Mouse (Mus musculus) megakaryocyte-erythroid progenitor cell, adult 5-6 weeks (primary cell): ENCODE results near the gene Homer2. TPM values are rescaled to one million over a fixed set of nuclear protein-coding genes. Genes with fewer than 3 reads are reported as not detected.

Experiments
- total RNA-seq, 2 experiments: library from RNA; stranded (forward) in 1 of 2; stranded (reverse) in 1 of 2; fragments of 200-1000, 215-1000 nt in 1 of 2; fragments of >200 nt in 1 of 2; fragmentation: Nextera tagmentation in 1 of 2; gene quantifications; 2 replicates each; pipeline ENCODE4 v1.2.3; 2014 to 2017

Homer2 gene
- total RNA-seq, 2 experiments from 2014 or later = 0.33 to 3.4 TPM

Other genes starting within 250 kb of the Homer2 start
- not detected in 2 replicates for gene Ap3b2, start 213.6 kb downstream of the Homer2 start, total RNA-seq (2014; fragmentation: Nextera tagmentation)
- gene Ap3b2, start 213.6 kb downstream of the Homer2 start, total RNA-seq (2017) = not detected in 2 replicates
- not detected in 2 replicates for gene BC048679, start 209.2 kb downstream of the Homer2 start, total RNA-seq (2014; fragmentation: Nextera tagmentation)
- gene BC048679, start 209.2 kb downstream of the Homer2 start, total RNA-seq (2017) = not detected in 2 replicates
- gene Fsd2, start 140.6 kb downstream of the Homer2 start, total RNA-seq (2014; fragmentation: Nextera tagmentation) = not detected in 2 replicates
- 0.19 TPM in 1 of 2 replicates, not detected in the other for gene Fsd2, start 140.6 kb downstream of the Homer2 start, total RNA-seq (2017)
- 13.5 and 21.5 TPM in 2 replicates for gene Whamm, start 136.3 kb downstream of the Homer2 start, total RNA-seq (2014; fragmentation: Nextera tagmentation)
- gene Whamm, start 136.3 kb downstream of the Homer2 start, total RNA-seq (2017) = 17.7 and 33.8 TPM in 2 replicates
- gene Ramac, start 55.4 kb upstream of the Homer2 start, total RNA-seq (2014; fragmentation: Nextera tagmentation) = 52.4 and 55.1 TPM in 2 replicates
- gene Ramac, start 55.4 kb upstream of the Homer2 start, total RNA-seq (2017) = 73.6 and 96.6 TPM in 2 replicates
- 45.5 and 46.0 TPM in 2 replicates for gene 3110040N11Rik, start 82.0 kb upstream of the Homer2 start, total RNA-seq (2014; fragmentation: Nextera tagmentation)
- gene 3110040N11Rik, start 82.0 kb upstream of the Homer2 start, total RNA-seq (2017) = 67.5 and 133 TPM in 2 replicates
- 52.4 and 59.3 TPM in 2 replicates for gene Btbd1, start 121.9 kb upstream of the Homer2 start, total RNA-seq (2014; fragmentation: Nextera tagmentation)
- 114 and 118 TPM in 2 replicates for gene Btbd1, start 121.9 kb upstream of the Homer2 start, total RNA-seq (2017)
- gene Gm10160, start 148.3 kb upstream of the Homer2 start, total RNA-seq (2014; fragmentation: Nextera tagmentation) = not detected in 2 replicates
- gene Gm10160, start 148.3 kb upstream of the Homer2 start, total RNA-seq (2017) = not detected in 2 replicates
- 4.8 and 15.9 TPM in 2 replicates for gene Tm6sf1, start 151.5 kb upstream of the Homer2 start, total RNA-seq (2014; fragmentation: Nextera tagmentation)
- 7.4 and 13.3 TPM in 2 replicates for gene Tm6sf1, start 151.5 kb upstream of the Homer2 start, total RNA-seq (2017)
- gene Hdgfl3, start 226.9 kb upstream of the Homer2 start, total RNA-seq (2014; fragmentation: Nextera tagmentation) = 0.32 and 0.76 TPM in 2 replicates
- 0.56 and 3.6 TPM in 2 replicates for gene Hdgfl3, start 226.9 kb upstream of the Homer2 start, total RNA-seq (2017)